Mouse (Mus musculus): ENCODE measurements around the gene Vmn1r59. TPM values are rescaled to one million over a fixed set of nuclear protein-coding genes. Genes with fewer than 3 reads are reported as not detected.
"Not testable (repeated sequence)": the region's sequence is repeated elsewhere in the genome, so short reads cannot be mapped to it uniquely, and the experiment has no call there.

Vmn1r59 gene
- not detected for total RNA-seq (2021)
- long read RNA-seq, experiment 1: 0 reads
- long read RNA-seq, experiment 2: 0 reads

GRCm38 (mm10) chr7:5456674-5457073, at the start of gene Vmn1r59:
Gene Vmn1r59, minus strand, starts transcription at chr7:5456774.
- DNase-seq (ENCODE audit: low spot score in 2 of 2): no peak

GRCm38 (mm10) chr7:5493856-5494255, 37.3 kb upstream of the Vmn1r59 start, which contains the start of gene Vmn2r28:
Gene Vmn2r28, minus strand, starts transcription at chr7:5493956.
- DNase-seq (ENCODE audit: low spot score in 2 of 2): not testable (repeated sequence)

- DNase-seq (ENCODE audit: low spot score in 2 of 2): not testable (repeated sequence)
Measured at GRCm38 (mm10) chr7:5454011-5454410, 2.6 kb downstream of the Vmn1r59 start.

GRCm38 (mm10) chr7:5448627-5449026, 7.9 kb downstream of the Vmn1r59 start:
- DNase-seq (ENCODE audit: low spot score in 2 of 2): no peak

GRCm38 (mm10) chr7:5413296-5413695, 43.3 kb downstream of the Vmn1r59 start, which contains the start of gene Vmn1r58:
Gene Vmn1r58, minus strand, starts transcription at chr7:5413396.
- DNase-seq (ENCODE audit: low spot score in 2 of 2): not testable (repeated sequence)

GRCm38 (mm10) chr7:5406201-5406600, 50.4 kb downstream of the Vmn1r59 start:
- no peak for DNase-seq (ENCODE audit: low spot score in 2 of 2)

Other genes with a start within 250 kb of the Vmn1r59 start
- not detected for gene Vmn1r57, start 238.3 kb downstream of the Vmn1r59 start, total RNA-seq (2021)
- not detected for gene Gm5065, start 106.2 kb downstream of the Vmn1r59 start, total RNA-seq (2021)
- not detected for gene Nlrp2, start 105.7 kb downstream of the Vmn1r59 start, total RNA-seq (2021)
- not detected for gene Vmn1r58, start 43.4 kb downstream of the Vmn1r59 start, total RNA-seq (2021)
- gene Vmn2r28, start 37.2 kb upstream of the Vmn1r59 start, total RNA-seq (2021): not detected
- not detected for gene Vmn1r60, start 90.5 kb upstream of the Vmn1r59 start, total RNA-seq (2021)
- gene Vmn1r61, start 156.5 kb upstream of the Vmn1r59 start, total RNA-seq (2021): not detected
- gene Vmn1r62, start 216.9 kb upstream of the Vmn1r59 start, total RNA-seq (2021): not detected

Data from gastrocnemius, postnatal 4 days (tissue).